Mouse (Mus musculus): ENCODE measurements around the gene Prkaca.

DNA sequence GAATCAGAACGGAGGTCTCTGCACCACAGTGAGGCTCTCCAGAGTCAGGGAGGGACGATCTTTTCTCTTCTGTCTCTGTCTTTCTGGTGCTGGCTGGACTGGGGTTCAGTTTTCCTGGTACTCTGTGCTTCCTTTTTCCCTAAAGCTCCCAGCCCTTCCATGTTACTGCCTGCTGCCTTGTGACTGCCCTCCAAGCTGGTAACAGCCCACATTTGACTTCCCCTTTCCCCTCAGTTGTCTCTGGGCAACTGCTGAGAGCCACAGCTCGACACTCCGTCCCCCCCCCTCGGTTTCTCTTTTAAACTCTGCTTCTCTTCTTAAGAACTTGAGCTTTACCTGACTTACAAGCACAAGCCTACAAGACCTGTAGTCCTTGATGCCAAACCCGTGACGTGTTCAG lies 16.4 kb downstream of the Prkaca start:
- TF ChIP-seq CTCF (IDR thresholded peaks at IDR 0.05; ENCODE audit: low read depth, low read length) (no peak), POLR2A (IDR thresholded peaks at IDR 0.05; ENCODE audit: extremely low read depth, insufficient read depth, low read length) (no peak)
